Mouse (Mus musculus): ENCODE data around the gene Psmb3. TPM values are rescaled to one million over a fixed set of nuclear protein-coding genes. Genes with fewer than 3 reads are reported as not detected.

The Psmb3 gene
- polyA plus RNA-seq, 1 experiment: 397 TPM

DNA sequence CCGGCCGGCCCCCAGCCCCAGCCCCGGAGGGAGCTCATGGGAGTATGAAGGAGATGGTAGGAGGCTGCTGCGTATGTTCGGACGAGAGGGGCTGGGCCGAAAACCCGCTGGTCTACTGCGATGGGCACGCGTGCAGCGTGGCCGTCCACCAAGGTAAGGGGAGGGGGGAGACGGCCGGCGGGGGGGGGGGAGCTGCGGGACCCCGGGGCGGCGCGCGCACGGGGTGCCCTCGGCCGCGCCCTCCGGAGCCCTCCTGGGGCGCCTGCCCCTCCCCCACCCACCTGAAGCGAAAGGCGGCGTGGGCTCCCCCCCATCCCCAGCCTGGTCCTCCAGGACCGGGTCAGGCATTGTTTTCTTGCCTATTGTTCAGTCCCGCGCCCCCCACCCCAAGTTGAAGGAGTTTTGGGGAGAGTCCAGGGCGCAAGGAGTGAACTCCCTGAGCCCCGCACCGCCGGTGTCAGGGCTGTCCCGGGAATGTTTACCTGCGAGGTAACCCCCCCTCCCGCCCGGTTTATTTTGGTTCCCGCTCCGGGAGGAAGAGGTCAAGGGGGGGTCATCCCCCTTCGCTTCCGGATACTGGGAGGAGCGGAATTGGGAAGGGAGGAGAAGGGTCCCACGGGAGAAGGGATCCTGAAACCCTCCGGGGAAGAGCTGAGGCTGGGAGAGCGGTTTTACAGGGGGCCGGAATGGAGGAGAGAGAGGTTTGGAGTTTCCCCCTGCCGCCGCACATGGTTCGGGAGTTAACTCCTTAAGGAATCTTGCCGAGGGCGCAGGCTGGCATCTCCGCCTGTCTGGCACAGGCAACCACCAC, 39.5 kb upstream of the Psmb3 start:
- H3K27me3 ChIP-seq (replicated peaks; ENCODE audit: control insufficient read depth, insufficient read depth, low read length): no peaks in the 10 kb centered on the region
- WGBS: under 1% methylated on average over 49 of the region's 57 CpGs
- no peaks in the 10 kb centered on the region for H3K36me3 ChIP-seq (ENCODE audit: control insufficient read depth, insufficient read depth, low read length)
- TF ChIP-seq POLR2A (IDR thresholded peaks at IDR 0.05; ENCODE audit: low read depth, low read length) (no peak), CTCF (conservative IDR thresholded peaks at IDR 0.05; ENCODE audit: insufficient read depth, insufficient read length, low read depth, low read length) (no peak)
- H3K4me3 ChIP-seq (ENCODE audit: insufficient read depth, low read depth, low read length): peak overlapping the region; percentile 83
- H3K27ac ChIP-seq (ENCODE audit: insufficient read depth, low read depth, low read length): peak overlapping the region; percentile 65
- DNase-seq: peak; percentile 74
- peaks cover 15% of the 10 kb centered on the region for H3K4me1 ChIP-seq (ENCODE audit: control insufficient read depth, insufficient read depth, low read length)

DNA sequence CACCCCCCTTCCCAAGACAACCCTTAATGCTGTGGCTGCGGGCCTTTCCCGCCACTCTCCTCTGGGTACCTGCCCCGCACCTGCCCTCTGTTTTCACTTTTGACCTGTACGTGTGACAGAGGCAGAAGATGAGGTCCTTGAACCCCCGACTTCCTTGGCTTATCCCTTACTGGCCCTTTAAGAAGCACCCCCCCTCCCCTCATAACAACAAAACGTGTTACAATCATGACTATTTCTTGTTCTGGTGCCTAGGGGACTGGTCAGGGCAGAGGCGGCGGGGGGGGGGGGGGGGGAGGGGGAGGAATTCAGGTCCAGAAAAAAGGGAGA, 38.9 kb upstream of the Psmb3 start:
- no peaks in the 10 kb centered on the region for H3K27me3 ChIP-seq (replicated peaks; ENCODE audit: control insufficient read depth, insufficient read depth, low read length)
- peak overlapping the region; percentile 37 for H3K27ac ChIP-seq (ENCODE audit: insufficient read depth, low read depth, low read length)
- H3K36me3 ChIP-seq (ENCODE audit: control insufficient read depth, insufficient read depth, low read length): no peaks in the 10 kb centered on the region
- WGBS: 0% methylated on average over 8 of the region's 8 CpGs
- no peak for DNase-seq
- no peak for TF ChIP-seq POLR2A (IDR thresholded peaks at IDR 0.05; ENCODE audit: low read depth, low read length)
- TF ChIP-seq CTCF (conservative IDR thresholded peaks at IDR 0.05; ENCODE audit: insufficient read depth, insufficient read length, low read depth, low read length): no peak
- peak overlapping the region; percentile 83 for H3K4me3 ChIP-seq (ENCODE audit: insufficient read depth, low read depth, low read length)
- peaks cover 10% of the 10 kb centered on the region; the same call in 1 of the 2 replicates for H3K4me1 ChIP-seq (ENCODE audit: control insufficient read depth, insufficient read depth, low read length)

DNA sequence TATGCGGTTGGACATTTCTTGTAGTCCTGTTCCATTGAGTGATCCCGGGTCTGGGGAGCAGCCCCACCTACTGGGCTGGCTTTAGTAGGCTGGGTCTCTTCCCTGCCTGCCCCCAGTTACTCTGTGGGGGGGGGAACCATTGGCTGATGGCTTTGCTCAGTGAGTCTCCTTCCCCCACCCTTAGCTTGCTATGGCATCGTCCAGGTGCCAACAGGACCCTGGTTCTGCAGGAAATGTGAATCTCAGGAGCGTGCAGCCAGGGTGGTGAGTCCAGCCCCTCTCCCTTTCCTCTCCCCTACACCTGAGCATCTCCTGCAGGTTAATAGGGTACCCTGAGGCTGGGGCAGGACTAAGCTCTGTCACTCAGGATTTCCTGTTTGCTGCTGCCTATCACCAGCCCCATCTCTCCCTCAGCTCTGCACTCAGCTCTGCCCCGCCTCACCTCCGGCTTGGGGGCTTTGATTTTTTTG, 38.4 kb upstream of the Psmb3 start:
- no peaks in the 10 kb centered on the region for H3K36me3 ChIP-seq (ENCODE audit: control insufficient read depth, insufficient read depth, low read length)
- WGBS: 22% methylated on average over 6 of the region's 6 CpGs
- TF ChIP-seq CTCF (conservative IDR thresholded peaks at IDR 0.05; ENCODE audit: insufficient read depth, insufficient read length, low read depth, low read length) (no peak; the same call in 1 of the 2 replicates), POLR2A (IDR thresholded peaks at IDR 0.05; ENCODE audit: low read depth, low read length) (no peak)
- DNase-seq: no peak
- H3K4me1 ChIP-seq (ENCODE audit: control insufficient read depth, insufficient read depth, low read length): peaks cover 13% of the 10 kb centered on the region; the same call in 1 of the 2 replicates
- no peaks in the 10 kb centered on the region for H3K27me3 ChIP-seq (replicated peaks; ENCODE audit: control insufficient read depth, insufficient read depth, low read length)
- H3K27ac ChIP-seq (ENCODE audit: insufficient read depth, low read depth, low read length): no peak overlapping the region
- peak overlapping the region; percentile 7 for H3K4me3 ChIP-seq (ENCODE audit: insufficient read depth, low read depth, low read length)

DNA sequence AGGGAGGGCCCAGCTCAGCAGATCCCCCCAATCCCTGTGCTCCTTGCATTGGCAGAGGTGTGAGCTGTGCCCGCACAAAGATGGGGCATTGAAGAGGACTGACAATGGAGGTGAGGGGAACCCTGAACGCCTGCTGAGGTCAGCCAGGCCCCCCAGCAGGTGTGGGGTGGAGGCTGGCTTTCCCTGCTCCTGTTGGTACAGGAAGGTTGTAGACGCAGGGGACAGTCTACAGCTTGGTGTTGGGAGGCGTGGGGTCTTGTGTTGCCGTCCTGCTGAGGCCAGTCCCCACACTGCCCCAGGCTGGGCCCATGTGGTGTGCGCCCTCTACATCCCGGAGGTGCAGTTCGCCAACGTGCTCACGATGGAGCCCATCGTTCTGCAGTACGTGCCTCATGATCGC, 37.8 kb upstream of the Psmb3 start:
- Histone ChIP-seq H3K27me3 (replicated peaks; ENCODE audit: control insufficient read depth, insufficient read depth, low read length) (no peaks in the 10 kb centered on the region), H3K36me3 (ENCODE audit: control insufficient read depth, insufficient read depth, low read length) (no peaks in the 10 kb centered on the region), H3K27ac (ENCODE audit: insufficient read depth, low read depth, low read length) (no peak overlapping the region), H3K4me3 (ENCODE audit: insufficient read depth, low read depth, low read length) (no peak overlapping the region), H3K4me1 (ENCODE audit: control insufficient read depth, insufficient read depth, low read length) (peaks cover 13% of the 10 kb centered on the region; the same call in 1 of the 2 replicates)
- TF ChIP-seq CTCF (conservative IDR thresholded peaks at IDR 0.05; ENCODE audit: insufficient read depth, insufficient read length, low read depth, low read length) (no peak), POLR2A (IDR thresholded peaks at IDR 0.05; ENCODE audit: low read depth, low read length) (no peak)
- DNase-seq: no peak
- 82% methylated on average over 13 of the region's 13 CpGs for WGBS

DNA sequence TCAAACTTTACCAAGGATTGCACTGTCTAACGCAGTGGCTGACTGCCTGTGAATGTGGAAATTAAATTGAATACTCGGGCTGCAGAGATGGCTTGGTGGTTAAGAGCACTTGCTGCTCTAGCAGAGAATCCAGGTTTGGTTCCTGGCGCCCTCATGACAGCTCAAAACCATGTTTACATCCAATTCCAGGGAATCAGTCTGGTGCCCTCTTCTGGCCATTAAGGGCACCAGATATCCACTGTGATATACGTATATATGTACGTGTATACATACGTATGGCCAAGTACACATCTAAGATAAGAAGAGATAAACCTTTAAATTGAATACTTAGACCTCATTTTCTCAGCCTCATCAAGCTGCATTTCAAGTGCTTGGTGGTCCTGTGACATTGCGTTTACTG, 37.0 kb upstream of the Psmb3 start:
- H3K27ac ChIP-seq (ENCODE audit: insufficient read depth, low read depth, low read length): no peak overlapping the region
- no peak overlapping the region for H3K4me3 ChIP-seq (ENCODE audit: insufficient read depth, low read depth, low read length)
- H3K4me1 ChIP-seq (ENCODE audit: control insufficient read depth, insufficient read depth, low read length): peaks cover 6% of the 10 kb centered on the region; the same call in 1 of the 2 replicates
- H3K36me3 ChIP-seq (ENCODE audit: control insufficient read depth, insufficient read depth, low read length): no peaks in the 10 kb centered on the region
- H3K27me3 ChIP-seq (replicated peaks; ENCODE audit: control insufficient read depth, insufficient read depth, low read length): no peaks in the 10 kb centered on the region
- TF ChIP-seq POLR2A (IDR thresholded peaks at IDR 0.05; ENCODE audit: low read depth, low read length) (no peak), CTCF (conservative IDR thresholded peaks at IDR 0.05; ENCODE audit: insufficient read depth, insufficient read length, low read depth, low read length) (0 out of 2 replicates have a peak, but pooled peaks have one; percentile 9)
- WGBS: 91% methylated on average over 7 of the region's 7 CpGs
- no peak for DNase-seq

DNA sequence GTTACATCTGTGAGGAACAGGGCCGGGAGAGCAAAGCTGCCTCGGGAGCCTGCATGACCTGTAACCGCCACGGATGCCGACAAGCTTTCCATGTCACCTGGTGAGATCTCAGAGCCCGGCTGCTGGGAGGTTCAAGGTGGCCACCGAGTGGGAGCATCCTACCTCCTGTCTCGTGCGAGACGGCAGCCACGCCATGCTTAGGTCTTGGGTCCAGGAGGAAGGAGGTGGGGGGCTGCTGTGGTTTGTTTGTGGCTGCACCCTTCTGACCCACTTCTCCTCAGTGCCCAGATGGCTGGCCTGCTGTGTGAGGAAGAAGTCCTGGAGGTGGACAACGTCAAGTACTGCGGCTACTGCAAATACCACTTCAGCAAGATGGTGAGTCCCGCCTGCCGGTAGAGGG, 36.4 kb upstream of the Psmb3 start:
- no peak for DNase-seq
- no peak for TF ChIP-seq CTCF (conservative IDR thresholded peaks at IDR 0.05; ENCODE audit: insufficient read depth, insufficient read length, low read depth, low read length)
- TF ChIP-seq POLR2A (IDR thresholded peaks at IDR 0.05; ENCODE audit: low read depth, low read length): no peak
- no peaks in the 10 kb centered on the region for H3K36me3 ChIP-seq (ENCODE audit: control insufficient read depth, insufficient read depth, low read length)
- no peak overlapping the region for H3K4me3 ChIP-seq (ENCODE audit: insufficient read depth, low read depth, low read length)
- WGBS: 92% methylated on average over 15 of the region's 15 CpGs
- no peak overlapping the region for H3K27ac ChIP-seq (ENCODE audit: insufficient read depth, low read depth, low read length)
- H3K4me1 ChIP-seq (ENCODE audit: control insufficient read depth, insufficient read depth, low read length): peaks cover 6% of the 10 kb centered on the region; the same call in 1 of the 2 replicates
- H3K27me3 ChIP-seq (replicated peaks; ENCODE audit: control insufficient read depth, insufficient read depth, low read length): no peaks in the 10 kb centered on the region

DNA sequence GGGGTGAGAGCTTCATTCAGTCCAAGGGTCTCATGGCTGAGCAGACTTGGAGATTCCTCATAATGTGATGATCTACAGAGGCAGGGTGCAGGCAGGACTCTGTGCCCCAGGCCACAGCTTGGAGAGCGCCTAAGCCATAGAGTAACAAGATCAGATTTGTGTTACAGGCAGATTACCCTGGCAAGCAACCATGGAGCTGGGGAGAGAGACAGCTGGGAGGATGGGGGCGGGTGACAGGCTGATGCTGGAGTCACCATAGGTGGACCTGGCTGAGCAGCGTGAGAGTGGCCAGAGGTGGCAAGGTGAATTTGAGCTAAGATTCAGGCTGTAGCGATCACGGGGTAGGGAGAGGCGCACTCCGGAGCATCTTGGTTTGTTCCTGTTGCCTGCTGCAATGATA, 35.0 kb upstream of the Psmb3 start:
- H3K27ac ChIP-seq (ENCODE audit: insufficient read depth, low read depth, low read length): no peak overlapping the region
- H3K4me3 ChIP-seq (ENCODE audit: insufficient read depth, low read depth, low read length): no peak overlapping the region
- no peaks in the 10 kb centered on the region for H3K27me3 ChIP-seq (replicated peaks; ENCODE audit: control insufficient read depth, insufficient read depth, low read length)
- peaks cover 6% of the 10 kb centered on the region; the same call in 1 of the 2 replicates for H3K4me1 ChIP-seq (ENCODE audit: control insufficient read depth, insufficient read depth, low read length)
- WGBS: 92% methylated on average over 7 of the region's 7 CpGs
- no peak for DNase-seq
- no peak for TF ChIP-seq CTCF (conservative IDR thresholded peaks at IDR 0.05; ENCODE audit: insufficient read depth, insufficient read length, low read depth, low read length)
- no peak for TF ChIP-seq POLR2A (IDR thresholded peaks at IDR 0.05; ENCODE audit: low read depth, low read length)
- no peaks in the 10 kb centered on the region for H3K36me3 ChIP-seq (ENCODE audit: control insufficient read depth, insufficient read depth, low read length)
